ENCODE assay signal across 8 mouse cellular contexts in the genomic region with DNA sequence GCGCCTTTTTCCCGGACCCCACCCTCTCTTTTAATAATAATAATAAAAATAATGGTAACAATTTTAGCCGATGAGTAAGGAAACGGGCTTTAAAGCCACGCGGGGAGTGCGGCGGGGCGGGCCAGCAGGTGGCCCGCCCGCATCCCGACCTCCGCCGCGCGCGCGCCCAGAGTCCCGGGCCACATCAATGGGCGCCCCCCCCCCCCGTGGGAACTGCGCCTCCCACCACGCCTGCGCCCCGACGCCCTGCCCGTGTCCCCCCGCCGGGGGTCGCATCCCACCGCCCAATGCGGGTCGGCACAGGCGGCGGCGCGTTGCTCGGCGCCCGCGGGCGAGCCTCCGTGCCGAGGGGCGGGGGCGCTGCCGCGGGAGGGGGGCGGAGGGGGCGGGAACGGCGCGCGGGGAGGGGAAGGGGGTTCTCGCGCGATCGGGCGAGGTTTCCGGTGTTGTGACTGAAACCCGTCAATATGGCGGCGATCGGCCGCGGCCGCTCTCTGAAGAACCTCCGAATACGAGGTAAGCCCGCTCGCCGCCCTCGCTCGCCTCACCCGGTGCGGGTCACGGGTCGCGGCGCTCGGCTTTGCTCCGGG. TPM values are rescaled to one million over a fixed set of nuclear protein-coding genes. Genes with fewer than 3 reads are reported as not detected.
DNase-seq lines count a peak whose midpoint lies in the region; ATAC-seq and TF ChIP-seq lines count a peak whose summit lies in the region.

A gene (plus strand): TSS at position 444 of the 590 bp plus-strand sequence.

- H3K36me3 ChIP-seq in erythroblast, embryonic 14.5 days (ENCODE audit: control insufficient read depth) = peaks cover 6% of the 10 kb centered on the region
- no peaks in the 10 kb centered on the region for H3K36me3 ChIP-seq in heart, embryonic 14.5 days (ENCODE audit: control insufficient read depth, insufficient read depth, low read length)
- H3K36me3 ChIP-seq in liver, embryonic 16.5 days (ENCODE audit: control insufficient read depth, insufficient read depth) = no peaks in the 10 kb centered on the region
- no peaks in the 10 kb centered on the region for H3K36me3 ChIP-seq in neural tube, embryonic 12.5 days
- no peaks in the 10 kb centered on the region for H3K36me3 ChIP-seq in stomach, postnatal 0 days (ENCODE audit: control insufficient read depth, insufficient read depth, low read length)

- H3K9me3 ChIP-seq in erythroblast, embryonic 14.5 days (ENCODE audit: control insufficient read depth, low read length) = no peaks in the 10 kb centered on the region
- no peaks in the 10 kb centered on the region for H3K9me3 ChIP-seq in heart, embryonic 14.5 days (ENCODE audit: control insufficient read depth, low read length)
- H3K9me3 ChIP-seq in liver, embryonic 16.5 days (replicated peaks; ENCODE audit: control insufficient read depth, low read length) = no peaks in the 10 kb centered on the region
- no peaks in the 10 kb centered on the region for H3K9me3 ChIP-seq in neural tube, embryonic 12.5 days
- no peaks in the 10 kb centered on the region for H3K9me3 ChIP-seq in stomach, postnatal 0 days (ENCODE audit: control insufficient read depth, low read length)

- DNase-seq in CD4-positive helper T cell, adult 2 months (ENCODE audit: low read depth, low spot score) = peak; percentile 90
- peak; percentile 90 for DNase-seq in brain, adult 2 months (ENCODE audit: low read depth, low spot score)
- peak; percentile 91 for DNase-seq in kidney, postnatal 14 days
- peak; percentile 91 for DNase-seq in stomach, postnatal 0 days (ENCODE audit: low spot score)

- no peaks in the 10 kb centered on the region for H3K27me3 ChIP-seq in erythroblast, embryonic 14.5 days (ENCODE audit: control insufficient read depth)
- no peaks in the 10 kb centered on the region for H3K27me3 ChIP-seq in heart, embryonic 14.5 days (ENCODE audit: control insufficient read depth, insufficient read depth, low read length)
- H3K27me3 ChIP-seq in liver, embryonic 16.5 days (ENCODE audit: control insufficient read depth, insufficient read depth, low read depth, low read length) = no peaks in the 10 kb centered on the region
- no peaks in the 10 kb centered on the region for H3K27me3 ChIP-seq in neural tube, embryonic 12.5 days (replicated peaks)
- H3K27me3 ChIP-seq in stomach, postnatal 0 days (ENCODE audit: control insufficient read depth, insufficient read depth, low read length) = no peaks in the 10 kb centered on the region

- WGBS in heart, embryonic 14.5 days = under 1% methylated on average over 73 of the region's 82 CpGs
- WGBS in liver, embryonic 16.5 days (ENCODE audit: insufficient replicate concordance) = under 1% methylated on average over 72 of the region's 82 CpGs
- WGBS in neural tube, embryonic 12.5 days = under 1% methylated on average over 66 of the region's 82 CpGs
- under 1% methylated on average over 41 of the region's 82 CpGs for WGBS in stomach, postnatal 0 days

- H3K27ac ChIP-seq in heart, embryonic 14.5 days (replicated peaks in 1 of 2; ENCODE audit: control insufficient read depth in 1 of 2, insufficient read depth in 1 of 2, low read depth in 2 of 2, low read length in 2 of 2) = peak within 1 kb of the TSS; percentile 86 to 93
- peak within 1 kb of the TSS; percentile 98 for H3K27ac ChIP-seq in liver, embryonic 16.5 days (ENCODE audit: low read length)
- peak within 1 kb of the TSS; percentile 90 for H3K27ac ChIP-seq in neural tube, embryonic 12.5 days
- peak within 1 kb of the TSS; percentile 97 for H3K27ac ChIP-seq in stomach, postnatal 0 days (replicated peaks)

- no peak for TF ChIP-seq EP300 in stomach, postnatal 0 days (optimal IDR thresholded peaks at IDR 0.05)

- TF ChIP-seq CTCF in stomach, postnatal 0 days (IDR thresholded peaks at IDR 0.05; ENCODE audit: low read depth) = no peak

- peak within 1 kb of the TSS; percentile 97 for H3K4me3 ChIP-seq in erythroblast, embryonic 14.5 days (replicated peaks)
- peak within 1 kb of the TSS; percentile 72 to 92 for H3K4me3 ChIP-seq in heart, embryonic 14.5 days (ENCODE audit: control insufficient read depth in 1 of 2, insufficient read depth in 1 of 2, low read depth in 1 of 2, low read length in 2 of 2)
- H3K4me3 ChIP-seq in liver, embryonic 16.5 days (ENCODE audit: low read depth, low read length) = peak within 1 kb of the TSS; percentile 97
- peak within 1 kb of the TSS; percentile 91 for H3K4me3 ChIP-seq in neural tube, embryonic 12.5 days
- H3K4me3 ChIP-seq in stomach, postnatal 0 days (ENCODE audit: low read depth, low read length) = peak within 1 kb of the TSS; percentile 88

- peaks cover 65% of the 10 kb centered on the region for H3K4me1 ChIP-seq in erythroblast, embryonic 14.5 days (ENCODE audit: control insufficient read depth)
- peaks cover 3 to 20% of the 10 kb centered on the region in 2 experiments for H3K4me1 ChIP-seq in heart, embryonic 14.5 days (ENCODE audit: control insufficient read depth in 2 of 2, insufficient read depth in 2 of 2, low read length in 2 of 2)
- H3K4me1 ChIP-seq in liver, embryonic 16.5 days (ENCODE audit: control insufficient read depth, low read depth, low read length) = peaks cover 46% of the 10 kb centered on the region
- peaks cover 10% of the 10 kb centered on the region for H3K4me1 ChIP-seq in neural tube, embryonic 12.5 days
- peaks cover 2% of the 10 kb centered on the region; the same call in 1 of the 2 replicates for H3K4me1 ChIP-seq in stomach, postnatal 0 days (replicated peaks; ENCODE audit: control insufficient read depth, insufficient read depth)

- peak within 1 kb of the TSS; percentile 98 for H3K9ac ChIP-seq in heart, embryonic 14.5 days (ENCODE audit: low read length)
- peak within 1 kb of the TSS; percentile 99 for H3K9ac ChIP-seq in liver, embryonic 16.5 days (ENCODE audit: low read depth, low read length)
- H3K9ac ChIP-seq in neural tube, embryonic 12.5 days = peak within 1 kb of the TSS; percentile 94
- H3K9ac ChIP-seq in stomach, postnatal 0 days (ENCODE audit: low read length) = peak within 1 kb of the TSS; percentile 99

- peak within 1 kb of the TSS; percentile 89 for H3K4me2 ChIP-seq in heart, embryonic 14.5 days (ENCODE audit: low read length)
- H3K4me2 ChIP-seq in liver, embryonic 16.5 days (ENCODE audit: low read depth, low read length) = peak within 1 kb of the TSS; percentile 87
- peak within 1 kb of the TSS; percentile 82 for H3K4me2 ChIP-seq in neural tube, embryonic 12.5 days (replicated peaks)
- H3K4me2 ChIP-seq in stomach, postnatal 0 days (replicated peaks; ENCODE audit: low read depth) = peak within 1 kb of the TSS; percentile 96

- peak; percentile 83 for ATAC-seq in heart, embryonic 14.5 days (ENCODE audit: insufficient number of reproducible peaks, insufficient read depth, low FRiP score, low read depth)
- ATAC-seq in liver, embryonic 16.5 days (ENCODE audit: low read depth) = peak; percentile 75
- peak; percentile 87 for ATAC-seq in neural tube, embryonic 12.5 days (ENCODE audit: low FRiP score, low read depth)
- peak; percentile 88 for ATAC-seq in stomach, postnatal 0 days (ENCODE audit: low FRiP score, low TSS enrichment)

RNA-seq across cellular contexts. Expression of the gene that starts here (rescaled TPM):
- 0.05 TPM in 2 replicates for polyA plus RNA-seq in erythroblast, embryonic 14.5 days (2012)
- polyA plus RNA-seq in heart, embryonic 14.5 days (2014; fragmentation: Nextera tagmentation; extraction: Ambion mirVana) = 30.2 and 33.9 TPM in 2 replicates
- 21.2 and 21.5 TPM in 2 replicates for polyA plus RNA-seq in liver, embryonic 16.5 days (2015; fragmentation: Nextera tagmentation; extraction: Ambion mirVana)
- polyA plus RNA-seq in neural tube, embryonic 12.5 days (2016; fragmentation: Nextera tagmentation; extraction: Ambion mirVana) = 54.5 and 55.5 TPM in 2 replicates
- polyA plus RNA-seq in stomach, postnatal 0 days (2015; fragmentation: Nextera tagmentation; extraction: Ambion mirVana) = 17.1 and 18.1 TPM in 2 replicates

Comparison
In these comparisons a context has a peak if more than half of its experiments do, and no peak if none do; other contexts are left out.
1. Peak in every context shown above with its lines: DNase-seq, ATAC-seq, H3K4me3 ChIP-seq and H3K27ac ChIP-seq.
2. RNA of the gene that starts here (polyA plus RNA-seq): 54.5 to 55.5 TPM in neural tube, embryonic 12.5 days, 30.2 to 33.9 TPM in heart, embryonic 14.5 days, 21.2 to 21.5 TPM in liver, embryonic 16.5 days and 17.1 to 18.1 TPM in stomach, postnatal 0 days; 0.05 TPM in erythroblast, embryonic 14.5 days; every median in the first group is over 10 times any median in the second.